16 mouse cellular contexts compared by ENCODE assay signal in the genomic region with DNA sequence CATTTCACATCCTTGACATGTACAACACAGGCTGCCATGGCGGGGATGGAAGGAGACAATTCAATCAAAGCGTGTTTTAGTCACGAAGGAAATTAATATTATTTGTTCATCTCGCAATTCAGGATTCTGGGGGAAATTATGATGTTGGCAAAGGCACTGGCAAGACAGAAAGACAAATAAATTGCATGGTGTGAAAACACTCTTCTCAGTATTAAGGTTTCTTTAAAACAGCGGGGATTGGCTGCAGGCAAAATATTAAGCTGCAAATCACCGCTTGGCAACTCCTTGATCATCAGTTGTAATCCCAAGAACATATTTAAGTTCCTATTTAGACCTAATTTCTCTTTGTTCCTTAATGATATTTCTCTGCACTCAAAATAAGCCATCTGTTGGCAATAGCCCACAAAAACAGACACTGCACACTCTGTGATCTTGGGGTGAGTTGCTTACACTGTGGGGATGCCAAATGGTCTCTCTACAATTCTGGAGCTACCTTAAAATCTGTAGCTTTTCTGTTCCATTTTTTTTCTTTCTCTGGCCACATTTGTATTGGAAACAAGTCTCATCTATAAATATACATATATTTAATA.
"Had no signal": no experiment of that assay in that cellular context is flagged by ENCODE, and none has a peak within 500 bp of the region (broad histone marks: within the 10 kb centered on the region; RNA-seq: fewer than 3 reads in every experiment).

No protein-coding gene starts in this region.

- H3K4me2 ChIP-seq: limb, embryonic 12.5 days; liver, embryonic 13.5 days; lung, embryonic 15.5 days; midbrain, embryonic 11.5 days; midbrain, embryonic 15.5 days; neural tube, embryonic 13.5 days; stomach, embryonic 15.5 days had no signal

- H3K27ac ChIP-seq: limb, embryonic 12.5 days; liver, embryonic 13.5 days; lung, embryonic 15.5 days; macrophage; midbrain, embryonic 15.5 days; neural tube, embryonic 13.5 days; stomach, embryonic 15.5 days had no signal

- H3K27me3 ChIP-seq: limb, embryonic 12.5 days; liver, embryonic 13.5 days; lung, embryonic 15.5 days; megakaryocyte, embryonic 14.5 days; midbrain, embryonic 15.5 days; neural tube, embryonic 13.5 days; stomach, embryonic 15.5 days had no signal

- H3K4me1 ChIP-seq: liver, embryonic 13.5 days; lung, embryonic 15.5 days; megakaryocyte, embryonic 14.5 days; stomach, embryonic 15.5 days had no signal

- H3K36me3 ChIP-seq: limb, embryonic 12.5 days; liver, embryonic 13.5 days; lung, embryonic 15.5 days; midbrain, embryonic 15.5 days; neural tube, embryonic 13.5 days; stomach, embryonic 15.5 days had no signal

- ATAC-seq: liver, postnatal 0 days had no signal

- H3K9me3 ChIP-seq: limb, embryonic 12.5 days; liver, embryonic 13.5 days; lung, embryonic 15.5 days; megakaryocyte, embryonic 14.5 days; midbrain, embryonic 15.5 days; neural tube, embryonic 13.5 days; stomach, embryonic 15.5 days had no signal

- H3K9ac ChIP-seq: limb, embryonic 12.5 days; liver, embryonic 13.5 days; liver, postnatal 0 days; lung, embryonic 15.5 days; midbrain, embryonic 15.5 days; neural tube, embryonic 13.5 days; stomach, embryonic 15.5 days had no signal

- H3K4me3 ChIP-seq: limb, embryonic 12.5 days; liver, embryonic 13.5 days; lung, embryonic 15.5 days; megakaryocyte, embryonic 14.5 days; midbrain, embryonic 15.5 days; neural tube, embryonic 13.5 days; stomach, embryonic 15.5 days had no signal

- DNase-seq: kidney, postnatal 25 days; liver; liver, embryonic 13.5 days; liver, postnatal 0 days; lung, postnatal 14 days; retina, postnatal 1 day; thymus, adult 2 months; thymus, postnatal 25 days had no signal
